Mouse (Mus musculus) ES-Bruce4 (cell line): Measurements from ENCODE around the gene Tbc1d7.

Source experiments
- CTCF ChIP-seq: IDR thresholded peaks from one replicate; pipeline ENCODE4 v1.8.1; 2011; ENCODE audit warnings: low read depth, low read length
- EP300 ChIP-seq: IDR thresholded peaks from 2 replicates; pipeline ENCODE4 v1.6.1; 2011; ENCODE audit warnings: low read depth, low read length; ENCODE audit not compliant: insufficient read depth
- POLR2A ChIP-seq: IDR thresholded peaks from one replicate; pipeline ENCODE4 v1.8.1; 2011; ENCODE audit warnings: low read length; ENCODE audit not compliant: insufficient read depth

DNA sequence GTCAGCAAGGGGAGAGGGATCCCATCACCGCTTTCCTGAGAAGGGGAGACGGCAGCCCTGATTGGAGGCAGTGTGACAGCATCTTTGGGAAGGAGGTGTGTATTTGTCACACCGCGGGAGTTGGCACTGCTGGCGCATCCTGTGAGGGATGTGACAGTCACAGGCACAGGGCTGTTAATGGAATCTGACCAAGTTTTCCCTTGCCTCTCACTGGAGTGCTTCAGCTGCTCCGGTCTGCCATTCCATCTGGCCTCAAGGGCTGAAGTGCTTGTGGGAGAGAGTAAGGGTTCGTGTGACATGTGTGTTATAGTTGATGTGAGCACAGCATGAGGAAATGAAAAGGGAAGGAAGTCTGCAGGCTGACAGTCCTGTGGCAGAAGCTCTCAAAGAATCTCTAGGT lies 59.0 kb downstream of the Tbc1d7 start:
- TF ChIP-seq CTCF (no peak), POLR2A (no peak), EP300 (no peak)
